Mouse (Mus musculus): Measurements from ENCODE around the gene Mia2. TPM values are rescaled to one million over a fixed set of nuclear protein-coding genes. Genes with fewer than 3 reads are reported as not detected.

Gene Mia2
- polyA plus RNA-seq, 1 experiment: 32.8 TPM

- 85% methylated on average over 8 of the region's 8 CpGs for WGBS
- Histone ChIP-seq H3K4me3 (replicated peaks; ENCODE audit: extremely low read depth, low read depth, low read length) (no peak overlapping the region), H3K4me1 (ENCODE audit: control insufficient read depth, insufficient read depth, low read length) (peaks cover 6% of the 10 kb centered on the region)
- TF ChIP-seq CTCF (IDR thresholded peaks at IDR 0.05; ENCODE audit: insufficient read depth, low read length) (no peak), POLR2A (IDR thresholded peaks at IDR 0.05; ENCODE audit: borderline replicate concordance, extremely low read depth, low read depth, low read length) (no peak)
- DNase-seq: no peak
Observed at GRCm38 (mm10) chr12:59064837-59065236, 30.8 kb upstream of the Mia2 start.

- WGBS: 43% methylated on average over 3 of the region's 3 CpGs
- TF ChIP-seq POLR2A (IDR thresholded peaks at IDR 0.05; ENCODE audit: borderline replicate concordance, extremely low read depth, low read depth, low read length) (no peak), CTCF (IDR thresholded peaks at IDR 0.05; ENCODE audit: insufficient read depth, low read length) (no peak)
- Histone ChIP-seq H3K4me1 (ENCODE audit: control insufficient read depth, insufficient read depth, low read length) (peaks cover 4% of the 10 kb centered on the region), H3K4me3 (replicated peaks; ENCODE audit: extremely low read depth, low read depth, low read length) (no peak overlapping the region)
- no peak for DNase-seq
Observed at GRCm38 (mm10) chr12:59065776-59066175, 29.8 kb upstream of the Mia2 start.

- peak; percentile 96; the same call in 1 of the 2 replicates for TF ChIP-seq POLR2A (IDR thresholded peaks at IDR 0.05; ENCODE audit: borderline replicate concordance, extremely low read depth, low read depth, low read length)
- TF ChIP-seq CTCF (IDR thresholded peaks at IDR 0.05; ENCODE audit: insufficient read depth, low read length): 0 out of 2 replicates have a peak, but pooled peaks have one; percentile 2
- under 1% methylated on average over 43 of the region's 43 CpGs for WGBS
- peak; percentile 96 for DNase-seq
- peaks cover 4% of the 10 kb centered on the region for H3K4me1 ChIP-seq (ENCODE audit: control insufficient read depth, insufficient read depth, low read length)
- H3K4me3 ChIP-seq (replicated peaks; ENCODE audit: extremely low read depth, low read depth, low read length): peak within 1 kb of the TSS; percentile 96
Observed at GRCm38 (mm10) chr12:59066448-59067077, 29.0 kb upstream of the Mia2 start, which contains the start of gene Pnn. Pnn (plus strand) TSS chr12:59066884.

- TF ChIP-seq POLR2A (IDR thresholded peaks at IDR 0.05; ENCODE audit: borderline replicate concordance, extremely low read depth, low read depth, low read length) (no peak), CTCF (IDR thresholded peaks at IDR 0.05; ENCODE audit: insufficient read depth, low read length) (no peak)
- 0% methylated on average over 41 of the region's 41 CpGs for WGBS
- DNase-seq: no peak
- Histone ChIP-seq H3K4me1 (ENCODE audit: control insufficient read depth, insufficient read depth, low read length) (peaks cover 4% of the 10 kb centered on the region), H3K4me3 (replicated peaks; ENCODE audit: extremely low read depth, low read depth, low read length) (peak overlapping the region; percentile 96)
Observed at GRCm38 (mm10) chr12:59067095-59067494, 28.5 kb upstream of the Mia2 start.

GRCm38 (mm10) chr12:59068791-59069190 is 26.8 kb upstream of the Mia2 start:
- WGBS: 87% methylated on average over 13 of the region's 13 CpGs
- no peak overlapping the region for H3K4me3 ChIP-seq (replicated peaks; ENCODE audit: extremely low read depth, low read depth, low read length)
- H3K4me1 ChIP-seq (ENCODE audit: control insufficient read depth, insufficient read depth, low read length): peaks cover 4% of the 10 kb centered on the region
- TF ChIP-seq CTCF (IDR thresholded peaks at IDR 0.05; ENCODE audit: insufficient read depth, low read length): no peak
- TF ChIP-seq POLR2A (IDR thresholded peaks at IDR 0.05; ENCODE audit: borderline replicate concordance, extremely low read depth, low read depth, low read length): no peak
- DNase-seq: no peak

GRCm38 (mm10) chr12:59072286-59072685 is 23.3 kb upstream of the Mia2 start:
- TF ChIP-seq CTCF (IDR thresholded peaks at IDR 0.05; ENCODE audit: insufficient read depth, low read length) (no peak), POLR2A (IDR thresholded peaks at IDR 0.05; ENCODE audit: borderline replicate concordance, extremely low read depth, low read depth, low read length) (no peak)
- H3K4me1 ChIP-seq (ENCODE audit: control insufficient read depth, insufficient read depth, low read length): no peaks in the 10 kb centered on the region
- no peak for DNase-seq
- no peak overlapping the region for H3K4me3 ChIP-seq (replicated peaks; ENCODE audit: extremely low read depth, low read depth, low read length)
- 80% methylated on average over 11 of the region's 11 CpGs for WGBS

- Histone ChIP-seq H3K4me3 (replicated peaks; ENCODE audit: extremely low read depth, low read depth, low read length) (no peak overlapping the region), H3K4me1 (ENCODE audit: control insufficient read depth, insufficient read depth, low read length) (no peaks in the 10 kb centered on the region)
- WGBS: 75% methylated on average over 3 of the region's 3 CpGs
- DNase-seq: no peak
- no peak for TF ChIP-seq POLR2A (IDR thresholded peaks at IDR 0.05; ENCODE audit: borderline replicate concordance, extremely low read depth, low read depth, low read length)
- no peak for TF ChIP-seq CTCF (IDR thresholded peaks at IDR 0.05; ENCODE audit: insufficient read depth, low read length)
Observed at GRCm38 (mm10) chr12:59074052-59074451, 21.5 kb upstream of the Mia2 start.

GRCm38 (mm10) chr12:59076996-59077395 is 18.6 kb upstream of the Mia2 start:
- WGBS: 77% methylated on average over 3 of the region's 3 CpGs
- DNase-seq: no peak
- TF ChIP-seq CTCF (IDR thresholded peaks at IDR 0.05; ENCODE audit: insufficient read depth, low read length): no peak
- H3K4me3 ChIP-seq (replicated peaks; ENCODE audit: extremely low read depth, low read depth, low read length): no peak overlapping the region
- no peaks in the 10 kb centered on the region for H3K4me1 ChIP-seq (ENCODE audit: control insufficient read depth, insufficient read depth, low read length)

GRCm38 (mm10) chr12:59077883-59078282 is 17.7 kb upstream of the Mia2 start:
- TF ChIP-seq CTCF (IDR thresholded peaks at IDR 0.05; ENCODE audit: insufficient read depth, low read length) (no peak), POLR2A (IDR thresholded peaks at IDR 0.05; ENCODE audit: borderline replicate concordance, extremely low read depth, low read depth, low read length) (no peak)
- H3K4me1 ChIP-seq (ENCODE audit: control insufficient read depth, insufficient read depth, low read length): no peaks in the 10 kb centered on the region
- no peak for DNase-seq
- 91% methylated on average over 3 of the region's 3 CpGs for WGBS
- H3K4me3 ChIP-seq (replicated peaks; ENCODE audit: extremely low read depth, low read depth, low read length): no peak overlapping the region

GRCm38 (mm10) chr12:59080461-59080860 is 15.1 kb upstream of the Mia2 start:
- no peak for TF ChIP-seq CTCF (IDR thresholded peaks at IDR 0.05; ENCODE audit: insufficient read depth, low read length)
- TF ChIP-seq POLR2A (IDR thresholded peaks at IDR 0.05; ENCODE audit: borderline replicate concordance, extremely low read depth, low read depth, low read length): no peak
- WGBS: 81% methylated on average over 4 of the region's 4 CpGs
- no peaks in the 10 kb centered on the region for H3K4me1 ChIP-seq (ENCODE audit: control insufficient read depth, insufficient read depth, low read length)
- no peak overlapping the region for H3K4me3 ChIP-seq (replicated peaks; ENCODE audit: extremely low read depth, low read depth, low read length)
- DNase-seq: no peak
